Mouse (Mus musculus) liver, adult 2 months (tissue): ENCODE measurements around the gene Otof.

Experiments used
- CTCF ChIP-seq: fragments of 200-500 bp; IDR thresholded peaks from 2 replicates; pipeline ENCODE4 v1.5.1; 2011; ENCODE audit warnings: low read depth, low read length, control low read depth
- POLR2A ChIP-seq: fragments of 200-500 bp; IDR thresholded peaks from 2 replicates; pipeline ENCODE4 v1.6.1; 2011; ENCODE audit warnings: low read length, control low read depth; ENCODE audit not compliant: insufficient read depth; ENCODE audit errors: extremely low read depth

DNA sequence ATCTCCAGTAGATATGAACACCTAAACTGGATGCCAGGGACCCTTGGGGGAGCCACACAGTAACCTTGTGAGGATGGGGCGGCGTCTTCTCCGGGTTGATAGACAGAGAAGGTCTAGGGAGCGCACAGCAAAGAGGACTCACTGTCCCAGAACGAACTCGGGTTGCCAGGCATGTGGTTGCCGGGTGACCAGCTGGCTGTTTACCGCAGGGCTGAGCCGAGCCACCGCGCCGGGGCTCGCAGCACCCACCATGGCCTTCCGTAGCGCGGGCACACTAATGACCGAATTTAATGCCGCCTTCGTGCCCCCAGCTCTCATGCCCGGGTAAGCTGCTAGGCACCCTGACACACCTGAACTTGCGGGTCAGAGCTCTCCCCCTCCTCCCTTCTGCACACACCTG lies 4.1 kb upstream of the Otof start, which contains the start of gene 1700001C02Rik:
- TF ChIP-seq CTCF, result no peak
- TF ChIP-seq POLR2A, result no peak
